Mouse (Mus musculus) midbrain, embryonic 13.5 days (tissue): ENCODE measurements around the gene Ccnd1. TPM values are rescaled to one million over a fixed set of nuclear protein-coding genes. Genes with fewer than 3 reads are reported as not detected.

Experiments used
- ATAC-seq: fragments of 200-750 bp; cut with Nextera tagmentation; 2 replicates; pipeline ENCODE4 v1.8.0; 2017; ENCODE audit warnings: mild to moderate bottlenecking, moderate TSS enrichment, moderate library complexity
- H3K27ac ChIP-seq: fragments of 300-500 bp; sonication (generic); 2 replicates; pipeline ENCODE4 v1.5.1; 2015; ENCODE audit warnings: inconsistent platforms, mild to moderate bottlenecking, moderate library complexity
- H3K27me3 ChIP-seq: fragments of 300-500 bp; sonication (generic); 2 replicates; pipeline ENCODE4 v1.6.1; 2015; ENCODE audit warnings: mild to moderate bottlenecking, inconsistent platforms
- H3K36me3 ChIP-seq: fragments of 300-500 bp; sonication (generic); 2 replicates; pipeline ENCODE4 v1.6.1; 2015; ENCODE audit warnings: mild to moderate bottlenecking, inconsistent platforms
- H3K4me1 ChIP-seq: fragments of 300-500 bp; sonication (generic); replicated peaks from 2 replicates; pipeline ENCODE4 v1.6.1; 2015; ENCODE audit warnings: inconsistent platforms
- H3K4me2 ChIP-seq: fragments of 300-500 bp; sonication (generic); replicated peaks from 2 replicates; pipeline ENCODE4 v1.6.1; 2015; ENCODE audit warnings: moderate library complexity, mild to moderate bottlenecking, inconsistent platforms
- H3K4me3 ChIP-seq: fragments of 300-500 bp; sonication (generic); replicated peaks from 2 replicates; pipeline ENCODE4 v1.5.1; 2015; ENCODE audit warnings: mild to moderate bottlenecking, inconsistent platforms
- H3K9ac ChIP-seq: fragments of 300-500 bp; sonication (generic); replicated peaks from 2 replicates; pipeline ENCODE4 v1.6.1; 2015; ENCODE audit warnings: mild to moderate bottlenecking, inconsistent platforms
- H3K9me3 ChIP-seq: fragments of 300-500 bp; sonication (generic); 2 replicates; pipeline ENCODE4 v1.6.1; 2016; ENCODE audit warnings: mild to moderate bottlenecking, inconsistent platforms
- WGBS: fragments of 180-500 bp; shearing (Covaris S2); methylation state at CpG from one replicate; pipeline ENCODE4 v1.1.7; 2015; 5-methylcytosine and 5-hydroxymethylcytosine counted together
- polyA plus RNA-seq: library from polyadenylated mRNA; unstranded; fragments of >200 nt; fragmentation: Nextera tagmentation; extraction: Ambion mirVana; gene quantifications from 2 replicates; pipeline ENCODE4 v1.2.1, GENCODE M21; 2015

The Ccnd1 gene
- polyA plus RNA-seq = 141 and 143 TPM in 2 replicates

GRCm38 (mm10) chr7:144939344-144940002 is at the start of gene Ccnd1:
Gene Ccnd1 (minus strand): TSS chr7:144939925.
- H3K4me1 ChIP-seq = peaks cover 86% of the 10 kb centered on the region
- H3K9me3 ChIP-seq = no peaks in the 10 kb centered on the region
- H3K9ac ChIP-seq = peak within 1 kb of the TSS; percentile 78
- under 1% methylated on average over 40 of the region's 45 CpGs for WGBS
- H3K4me3 ChIP-seq = peak within 1 kb of the TSS; percentile 61
- peak within 1 kb of the TSS; percentile 76 for H3K27ac ChIP-seq
- H3K4me2 ChIP-seq = peak within 1 kb of the TSS; percentile 76
- peak; percentile 60 for ATAC-seq
- H3K36me3 ChIP-seq = peaks cover 20% of the 10 kb centered on the region
- H3K27me3 ChIP-seq = peaks cover 50% of the 10 kb centered on the region

GRCm38 (mm10) chr7:144988856-144989255 is 49.1 kb upstream of the Ccnd1 start:
- no peak overlapping the region for H3K4me3 ChIP-seq

GRCm38 (mm10) chr7:144985100-144985499 is 45.4 kb upstream of the Ccnd1 start:
- 96% methylated on average over 1 of the region's 1 CpGs for WGBS
- H3K36me3 ChIP-seq = no peaks in the 10 kb centered on the region
- H3K27me3 ChIP-seq = no peaks in the 10 kb centered on the region
- no peaks in the 10 kb centered on the region for H3K4me1 ChIP-seq
- ATAC-seq = no peak
- H3K9ac ChIP-seq = no peak overlapping the region
- no peak overlapping the region for H3K27ac ChIP-seq
- H3K4me3 ChIP-seq = no peak overlapping the region
- H3K9me3 ChIP-seq = no peaks in the 10 kb centered on the region
- no peak overlapping the region for H3K4me2 ChIP-seq

More at GRCm38 (mm10) chr7:144988856-144989255, 49.1 kb upstream of the Ccnd1 start:
- H3K36me3 ChIP-seq = no peaks in the 10 kb centered on the region
- H3K9me3 ChIP-seq = no peaks in the 10 kb centered on the region
- no peak for ATAC-seq
- H3K9ac ChIP-seq = no peak overlapping the region
- H3K27ac ChIP-seq = no peak overlapping the region
- H3K4me2 ChIP-seq = no peak overlapping the region
- no peaks in the 10 kb centered on the region for H3K4me1 ChIP-seq
- H3K27me3 ChIP-seq = no peaks in the 10 kb centered on the region
- WGBS = 73% methylated on average over 3 of the region's 3 CpGs

- Histone ChIP-seq H3K4me1 (no peaks in the 10 kb centered on the region), H3K4me2 (no peak overlapping the region), H3K27ac (no peak overlapping the region), H3K4me3 (no peak overlapping the region), H3K9me3 (no peaks in the 10 kb centered on the region), H3K27me3 (no peaks in the 10 kb centered on the region), H3K9ac (no peak overlapping the region), H3K36me3 (no peaks in the 10 kb centered on the region)
- 89% methylated on average over 6 of the region's 6 CpGs for WGBS
- ATAC-seq = no peak
Observed at GRCm38 (mm10) chr7:144982358-144983110, 42.8 kb upstream of the Ccnd1 start.

GRCm38 (mm10) chr7:144981426-144982079 is 41.8 kb upstream of the Ccnd1 start:
- no peaks in the 10 kb centered on the region for H3K36me3 ChIP-seq
- 81% methylated on average over 8 of the region's 8 CpGs for WGBS
- H3K27ac ChIP-seq = no peak overlapping the region
- no peak overlapping the region for H3K4me2 ChIP-seq
- H3K27me3 ChIP-seq = no peaks in the 10 kb centered on the region
- ATAC-seq = no peak
- no peak overlapping the region for H3K9ac ChIP-seq
- H3K4me3 ChIP-seq = no peak overlapping the region
- H3K9me3 ChIP-seq = no peaks in the 10 kb centered on the region
- H3K4me1 ChIP-seq = no peaks in the 10 kb centered on the region

GRCm38 (mm10) chr7:144979814-144980213 is 40.1 kb upstream of the Ccnd1 start:
- H3K4me3 ChIP-seq = no peak overlapping the region
- no peak for ATAC-seq
- H3K27ac ChIP-seq = no peak overlapping the region
- no peak overlapping the region for H3K9ac ChIP-seq
- H3K9me3 ChIP-seq = no peaks in the 10 kb centered on the region
- 81% methylated on average over 5 of the region's 5 CpGs for WGBS
- no peaks in the 10 kb centered on the region for H3K27me3 ChIP-seq
- H3K4me2 ChIP-seq = no peak overlapping the region
- no peaks in the 10 kb centered on the region for H3K36me3 ChIP-seq
- H3K4me1 ChIP-seq = no peaks in the 10 kb centered on the region

- no peak for ATAC-seq
- no peak overlapping the region for H3K9ac ChIP-seq
- 81% methylated on average over 2 of the region's 2 CpGs for WGBS
- no peak overlapping the region for H3K27ac ChIP-seq
- H3K9me3 ChIP-seq = no peaks in the 10 kb centered on the region
- H3K36me3 ChIP-seq = no peaks in the 10 kb centered on the region
- no peaks in the 10 kb centered on the region for H3K4me1 ChIP-seq
- H3K4me3 ChIP-seq = no peak overlapping the region
- no peak overlapping the region for H3K4me2 ChIP-seq
- H3K27me3 ChIP-seq = no peaks in the 10 kb centered on the region
Observed at GRCm38 (mm10) chr7:144977121-144977520, 37.4 kb upstream of the Ccnd1 start.

GRCm38 (mm10) chr7:144973461-144973860 is 33.7 kb upstream of the Ccnd1 start:
- Histone ChIP-seq H3K4me2 (no peak overlapping the region), H3K36me3 (no peaks in the 10 kb centered on the region), H3K9ac (no peak overlapping the region), H3K9me3 (no peaks in the 10 kb centered on the region), H3K27ac (no peak overlapping the region), H3K4me1 (no peaks in the 10 kb centered on the region), H3K4me3 (no peak overlapping the region), H3K27me3 (0 out of 2 replicates have a peak, but pooled peaks cover 6% of the 10 kb centered on the region)
- WGBS = 81% methylated on average over 8 of the region's 8 CpGs
- no peak for ATAC-seq

- H3K27ac ChIP-seq = no peak overlapping the region
- H3K9me3 ChIP-seq = no peaks in the 10 kb centered on the region
- no peak for ATAC-seq
- no peak overlapping the region for H3K4me3 ChIP-seq
- no peak overlapping the region for H3K9ac ChIP-seq
- 6% methylated on average over 2 of the region's 2 CpGs for WGBS
- H3K27me3 ChIP-seq = 0 out of 2 replicates have a peak, but pooled peaks cover 6% of the 10 kb centered on the region
- H3K36me3 ChIP-seq = no peaks in the 10 kb centered on the region
- H3K4me1 ChIP-seq = no peaks in the 10 kb centered on the region
- no peak overlapping the region for H3K4me2 ChIP-seq
Observed at GRCm38 (mm10) chr7:144971769-144972168, 32.0 kb upstream of the Ccnd1 start.

GRCm38 (mm10) chr7:144970997-144971768 is 31.5 kb upstream of the Ccnd1 start:
- no peaks in the 10 kb centered on the region for H3K36me3 ChIP-seq
- no peak overlapping the region for H3K9ac ChIP-seq
- no peak overlapping the region for H3K4me3 ChIP-seq
- no peak for ATAC-seq
- H3K4me2 ChIP-seq = no peak overlapping the region
- no peak overlapping the region for H3K27ac ChIP-seq
- no peaks in the 10 kb centered on the region for H3K9me3 ChIP-seq
- WGBS = 74% methylated on average over 8 of the region's 8 CpGs
- no peaks in the 10 kb centered on the region for H3K4me1 ChIP-seq
- 0 out of 2 replicates have a peak, but pooled peaks cover 6% of the 10 kb centered on the region for H3K27me3 ChIP-seq

- no peak for ATAC-seq
- H3K9ac ChIP-seq = no peak overlapping the region
- no peaks in the 10 kb centered on the region for H3K9me3 ChIP-seq
- no peak overlapping the region for H3K27ac ChIP-seq
- H3K4me3 ChIP-seq = no peak overlapping the region
- H3K4me2 ChIP-seq = no peak overlapping the region
- 0 out of 2 replicates have a peak, but pooled peaks cover 1% of the 10 kb centered on the region for H3K27me3 ChIP-seq
- no peaks in the 10 kb centered on the region for H3K36me3 ChIP-seq
- no peaks in the 10 kb centered on the region for H3K4me1 ChIP-seq
- WGBS = 78% methylated on average over 5 of the region's 5 CpGs
Observed at GRCm38 (mm10) chr7:144965893-144966292, 26.2 kb upstream of the Ccnd1 start.
